Mouse (Mus musculus) kidney, postnatal 0 days (tissue): ENCODE data around the gene Polr3h. TPM values are rescaled to one million over a fixed set of nuclear protein-coding genes. Genes with fewer than 3 reads are reported as not detected.

Experiments used
- ATAC-seq: fragments of 200-750 bp; cut with Nextera tagmentation; replicated peaks from 2 replicates; pipeline ENCODE4 v1.8.0; 2017; ENCODE audit warnings: low read depth, moderate number of reproducible peaks, moderate TSS enrichment, moderate library complexity; ENCODE audit not compliant: low FRiP score
- DNase-seq: peaks from one replicate; pipeline ENCODE4 v3.0.0-alpha.2; 2016; ENCODE audit warnings: low spot score
- H3K27ac ChIP-seq: fragments of 300-500 bp; sonication (generic); 2 replicates; pipeline ENCODE4 v1.5.1; 2014; ENCODE audit warnings: mild to moderate bottlenecking
- H3K27me3 ChIP-seq: fragments of 300-500 bp; sonication (generic); 2 replicates; pipeline ENCODE4 v1.6.1; 2014; ENCODE audit warnings: low read length, mixed read lengths; ENCODE audit not compliant: insufficient read depth
- H3K36me3 ChIP-seq: fragments of 300-500 bp; sonication (generic); 2 replicates; pipeline ENCODE4 v1.6.1; 2014; ENCODE audit warnings: low read length, mixed read lengths; ENCODE audit not compliant: insufficient read depth
- H3K4me1 ChIP-seq: fragments of 300-500 bp; sonication (generic); replicated peaks from 2 replicates; pipeline ENCODE4 v1.6.1; 2014; ENCODE audit warnings: antibody characterized with exemption, low read length, mixed read lengths; ENCODE audit not compliant: insufficient read depth
- H3K4me2 ChIP-seq: fragments of 300-500 bp; sonication (generic); 2 replicates; pipeline ENCODE4 v1.6.1; 2014; ENCODE audit warnings: mild to moderate bottlenecking, low read length, moderate library complexity, mixed read lengths
- H3K4me3 ChIP-seq: fragments of 300-500 bp; sonication (generic); replicated peaks from 2 replicates; pipeline ENCODE4 v1.5.1; 2014; ENCODE audit warnings: low read depth, low read length
- H3K9ac ChIP-seq: fragments of 300-500 bp; sonication (generic); 2 replicates; pipeline ENCODE4 v1.6.1; 2014; ENCODE audit warnings: low read depth, low read length
- H3K9me3 ChIP-seq: fragments of 300-500 bp; sonication (generic); replicated peaks from 2 replicates; pipeline ENCODE4 v1.6.1; 2016; ENCODE audit warnings: low read length, inconsistent platforms, mixed read lengths
- CTCF ChIP-seq: IDR thresholded peaks from 2 replicates; pipeline ENCODE4 v1.5.1; 2016; ENCODE audit warnings: antibody characterized with exemption, low read depth, mild to moderate bottlenecking, moderate library complexity
- WGBS: fragments of 180-500 bp; shearing (Covaris S2); extraction: QIAGEN DNeasy Blood & Tissue Kit; methylation state at CpG from one replicate; pipeline ENCODE4 v1.1.7; 2014; 5-methylcytosine and 5-hydroxymethylcytosine counted together
- polyA plus RNA-seq: library from polyadenylated mRNA; unstranded; fragments of >200 nt; fragmentation: Nextera tagmentation; extraction: Ambion mirVana; gene quantifications from 2 replicates; pipeline ENCODE4 v1.2.1, GENCODE M21; 2015

The Polr3h gene
- polyA plus RNA-seq, 1 experiment from 2014 or later: 129 TPM

DNA sequence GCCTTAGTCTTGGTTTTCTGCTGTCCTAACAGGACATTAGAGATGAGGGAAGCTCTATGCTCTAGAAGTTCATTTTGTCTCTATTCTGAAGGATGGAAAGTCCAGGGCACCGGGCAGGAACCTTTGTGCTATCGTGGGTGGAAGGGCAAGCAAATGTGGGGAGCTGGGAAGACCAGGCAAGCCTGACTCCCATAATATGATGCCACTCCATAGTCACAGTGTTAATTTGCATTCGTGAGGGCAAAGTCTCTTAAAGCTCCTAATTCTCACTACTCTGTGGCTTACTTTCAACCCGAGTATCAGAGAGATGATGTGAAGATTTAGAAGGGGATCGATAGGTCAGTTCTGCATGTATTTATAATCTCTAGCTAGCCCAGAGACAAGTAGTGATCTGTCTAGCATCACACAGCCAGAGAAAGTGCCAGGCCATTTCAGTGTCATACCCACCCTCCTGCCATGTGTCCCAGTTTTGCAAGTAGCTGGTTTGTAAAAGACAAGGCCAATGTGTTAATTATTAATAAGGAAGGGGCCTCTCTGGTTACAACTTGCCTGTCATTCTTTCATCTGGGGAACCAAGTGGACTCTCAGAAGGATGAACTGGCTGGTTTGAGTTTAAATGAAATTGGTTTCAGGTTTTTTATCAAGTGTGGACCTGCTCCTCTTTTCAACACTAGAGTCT, 28.3 kb downstream of the Polr3h start:
- TF ChIP-seq CTCF: no peak
- DNase-seq (peak; percentile 21), ATAC-seq (0 out of 2 replicates have a peak, but pooled peaks have one; percentile 57)
- WGBS: 81% methylated on average over 5 of the region's 5 CpGs
- H3K9me3 ChIP-seq: no peaks in the 10 kb centered on the region
- no peaks in the 10 kb centered on the region for H3K27me3 ChIP-seq
- H3K4me3 ChIP-seq: no peak overlapping the region
- H3K4me1 ChIP-seq: no peaks in the 10 kb centered on the region
- no peak overlapping the region for H3K9ac ChIP-seq
- H3K36me3 ChIP-seq: peaks cover 54% of the 10 kb centered on the region; the same call in 1 of the 2 replicates
- H3K27ac ChIP-seq: no peak overlapping the region; the same call in 1 of the 2 replicates
- H3K4me2 ChIP-seq: no peak overlapping the region

DNA sequence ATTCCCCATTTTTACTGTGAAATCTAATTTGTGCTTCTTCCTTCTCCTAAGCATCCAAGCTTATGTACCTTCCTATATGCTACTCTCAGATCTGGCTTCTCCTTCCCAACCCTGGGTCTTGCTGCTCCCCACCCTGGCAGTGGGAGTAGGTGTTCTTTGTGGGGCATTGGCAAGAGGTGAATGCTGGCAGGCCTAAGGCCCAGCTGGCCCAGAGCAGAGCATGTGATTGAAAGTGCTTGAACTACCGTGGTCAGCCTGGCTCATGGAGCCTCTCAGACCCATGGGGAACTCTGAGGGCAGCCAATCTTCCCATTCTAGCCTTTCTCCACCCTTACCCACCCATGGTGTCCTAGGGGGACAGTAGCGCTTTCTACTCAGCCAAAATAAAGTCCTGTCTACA, 29.6 kb downstream of the Polr3h start:
- H3K27ac ChIP-seq: no peak overlapping the region
- H3K27me3 ChIP-seq: no peaks in the 10 kb centered on the region
- H3K4me1 ChIP-seq: no peaks in the 10 kb centered on the region
- 85% methylated on average over 2 of the region's 2 CpGs for WGBS
- no peak overlapping the region for H3K9ac ChIP-seq
- peaks cover 45% of the 10 kb centered on the region; the same call in 1 of the 2 replicates for H3K36me3 ChIP-seq
- ATAC-seq: no peak
- no peaks in the 10 kb centered on the region for H3K9me3 ChIP-seq
- TF ChIP-seq CTCF: no peak
- H3K4me2 ChIP-seq: no peak overlapping the region
- DNase-seq: no peak
- no peak overlapping the region for H3K4me3 ChIP-seq

DNA sequence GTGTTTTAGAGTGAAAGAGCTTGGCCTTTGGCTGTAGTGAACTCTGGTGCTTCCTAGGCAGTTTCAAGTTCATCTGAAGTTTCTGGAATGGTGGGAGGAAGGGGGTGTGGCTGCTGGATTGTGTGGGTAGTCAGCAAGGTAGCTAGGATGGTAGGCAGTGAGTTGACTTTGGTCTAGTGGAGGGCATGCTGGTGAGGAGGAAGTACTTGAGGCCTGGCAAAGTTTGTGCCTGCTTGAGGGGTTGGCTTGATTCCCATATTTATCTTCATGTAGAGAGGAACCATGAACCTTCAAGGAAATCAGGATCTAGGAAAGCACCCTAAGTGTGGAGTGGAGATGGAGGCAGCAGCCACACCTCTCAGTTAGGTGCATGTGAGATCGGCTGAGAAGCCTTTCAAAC, 32.0 kb downstream of the Polr3h start:
- TF ChIP-seq CTCF: no peak
- ATAC-seq (no peak), DNase-seq (no peak)
- Histone ChIP-seq H3K4me2 (no peak overlapping the region), H3K4me3 (no peak overlapping the region), H3K4me1 (no peaks in the 10 kb centered on the region), H3K27ac (no peak overlapping the region), H3K9me3 (no peaks in the 10 kb centered on the region), H3K36me3 (peaks cover 34% of the 10 kb centered on the region), H3K27me3 (no peaks in the 10 kb centered on the region), H3K9ac (no peak overlapping the region)
- WGBS: 93% methylated on average over 1 of the region's 1 CpGs

DNA sequence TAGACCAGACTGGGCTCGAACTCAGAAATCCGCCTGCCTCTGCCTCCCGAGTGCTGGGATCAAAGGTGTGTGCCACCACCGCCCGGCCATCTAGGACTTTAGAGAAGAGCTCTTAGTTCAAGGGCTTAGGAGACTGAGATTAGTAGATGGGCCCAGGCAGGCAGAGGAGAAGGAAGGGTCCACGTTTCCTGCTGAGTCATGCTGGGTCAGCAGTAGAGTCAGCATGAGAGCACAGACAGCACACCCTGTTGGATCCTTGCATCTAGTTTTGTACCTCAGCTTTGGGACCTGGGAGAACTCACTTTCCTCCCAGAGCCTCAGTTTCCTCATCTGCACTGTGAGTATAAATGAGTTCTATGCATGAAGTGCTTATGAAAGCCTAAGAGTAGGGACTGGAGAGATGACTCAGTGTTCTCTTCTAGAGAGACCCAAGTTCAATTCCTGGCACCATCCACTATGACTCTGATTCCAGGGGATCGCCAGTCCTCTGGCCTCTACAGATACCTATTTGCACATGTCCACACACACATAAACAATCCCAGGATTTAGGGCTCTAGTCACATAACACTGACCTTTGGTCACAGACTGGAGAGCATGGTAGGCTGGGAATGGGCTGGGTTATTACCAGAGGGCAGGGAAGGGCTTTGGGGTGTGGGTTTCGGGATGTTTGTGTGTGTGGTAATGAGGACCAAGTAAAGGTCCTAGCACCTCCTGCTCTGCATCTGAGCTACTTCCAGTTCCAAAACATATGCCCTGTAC, 34.0 kb downstream of the Polr3h start:
- no peaks in the 10 kb centered on the region for H3K9me3 ChIP-seq
- peaks cover 36% of the 10 kb centered on the region for H3K36me3 ChIP-seq
- H3K4me1 ChIP-seq: no peaks in the 10 kb centered on the region
- H3K4me2 ChIP-seq: no peak overlapping the region
- ATAC-seq (no peak), DNase-seq (no peak)
- H3K4me3 ChIP-seq: no peak overlapping the region
- no peak overlapping the region for H3K9ac ChIP-seq
- no peak overlapping the region for H3K27ac ChIP-seq
- WGBS: 94% methylated on average over 8 of the region's 8 CpGs
- no peak for TF ChIP-seq CTCF
- H3K27me3 ChIP-seq: no peaks in the 10 kb centered on the region

GRCm38 (mm10) chr15:81891140-81891802, 34.8 kb downstream of the Polr3h start:
- no peak overlapping the region for H3K4me2 ChIP-seq
- H3K27ac ChIP-seq: no peak overlapping the region
- no peaks in the 10 kb centered on the region for H3K27me3 ChIP-seq
- no peak for ATAC-seq
- H3K9me3 ChIP-seq: no peaks in the 10 kb centered on the region
- 90% methylated on average over 7 of the region's 7 CpGs for WGBS
- no peaks in the 10 kb centered on the region for H3K4me1 ChIP-seq
- no peak for TF ChIP-seq CTCF
- H3K4me3 ChIP-seq: no peak overlapping the region
- peaks cover 36% of the 10 kb centered on the region for H3K36me3 ChIP-seq
- no peak for DNase-seq
- no peak overlapping the region for H3K9ac ChIP-seq

DNA sequence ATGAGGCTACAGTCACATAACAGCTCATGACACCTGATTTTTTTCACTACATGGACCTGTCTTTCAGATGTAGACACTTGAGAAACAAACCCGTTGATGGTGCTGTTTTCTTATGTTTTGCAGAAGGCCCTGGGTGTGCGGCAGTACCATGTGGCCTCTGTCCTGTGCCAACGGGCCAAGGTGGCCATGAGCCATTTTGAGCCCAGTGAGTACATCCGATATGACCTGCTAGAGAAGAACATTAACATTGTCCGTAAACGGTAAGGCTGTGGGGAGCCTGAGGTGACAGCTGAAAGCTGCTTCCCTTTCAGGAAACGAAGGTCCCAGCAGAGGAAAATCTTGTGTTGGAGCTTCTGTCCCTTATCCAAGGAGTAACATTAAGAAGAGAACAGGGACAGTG, 36.9 kb downstream of the Polr3h start:
- H3K9me3 ChIP-seq: no peaks in the 10 kb centered on the region
- no peak overlapping the region for H3K4me3 ChIP-seq
- H3K36me3 ChIP-seq: peaks cover 19% of the 10 kb centered on the region
- 85% methylated on average over 7 of the region's 7 CpGs for WGBS
- H3K4me1 ChIP-seq: no peaks in the 10 kb centered on the region
- no peak overlapping the region for H3K27ac ChIP-seq
- no peak overlapping the region for H3K9ac ChIP-seq
- no peak for ATAC-seq
- H3K4me2 ChIP-seq: no peak overlapping the region
- TF ChIP-seq CTCF: no peak
- DNase-seq: no peak
- H3K27me3 ChIP-seq: no peaks in the 10 kb centered on the region
